ENCODE assay signal across 12 mouse cellular contexts in genomic region chr11:119565684-119566083, GRCm38 (mm10). TPM values are rescaled to one million over a fixed set of nuclear protein-coding genes. Genes with fewer than 3 reads are reported as not detected.
DNase-seq lines count a peak whose midpoint lies in the region; ATAC-seq lines count a peak whose summit lies in the region.
"Had no signal": no experiment of that assay in that cellular context is flagged by ENCODE, and none has a peak within 500 bp of the region (broad histone marks: within the 10 kb centered on the region; RNA-seq: fewer than 3 reads in every experiment).

No protein-coding gene starts in this region.

- peaks cover 17% of the 10 kb centered on the region for H3K27me3 ChIP-seq in heart, embryonic 16.5 days (ENCODE audit: control insufficient read depth, insufficient read depth, low read length)
- peaks cover 35% of the 10 kb centered on the region for H3K27me3 ChIP-seq in midbrain, embryonic 13.5 days

- no peak overlapping the region for H3K4me3 ChIP-seq in heart, embryonic 16.5 days (ENCODE audit: low read length)
- no peak overlapping the region for H3K4me3 ChIP-seq in midbrain, embryonic 13.5 days (replicated peaks)
- H3K4me3 ChIP-seq: limb, embryonic 15.5 days had no signal

- H3K27ac ChIP-seq in heart, embryonic 16.5 days (ENCODE audit: low read length) = no peak overlapping the region
- peak overlapping the region; percentile 64 for H3K27ac ChIP-seq in midbrain, embryonic 13.5 days
- H3K27ac ChIP-seq: limb, embryonic 15.5 days had no signal

- H3K4me2 ChIP-seq in heart, embryonic 16.5 days (ENCODE audit: low read depth, low read length) = peak overlapping the region; percentile 27; the same call in 1 of the 2 replicates
- H3K4me2 ChIP-seq in midbrain, embryonic 13.5 days (replicated peaks) = no peak overlapping the region
- H3K4me2 ChIP-seq: limb, embryonic 15.5 days; lung, embryonic 14.5 days had no signal

- H3K4me1 ChIP-seq in heart, embryonic 16.5 days (ENCODE audit: control insufficient read depth, insufficient read depth, low read length) = no peaks in the 10 kb centered on the region
- peaks cover 36% of the 10 kb centered on the region for H3K4me1 ChIP-seq in midbrain, embryonic 13.5 days (replicated peaks)

- ATAC-seq in heart, embryonic 16.5 days (replicated peaks; ENCODE audit: extremely low read depth, insufficient read depth, low FRiP score) = no peak
- ATAC-seq in midbrain, embryonic 13.5 days = peak; percentile 70

- H3K9ac ChIP-seq in heart, embryonic 16.5 days (ENCODE audit: low read length) = no peak overlapping the region
- H3K9ac ChIP-seq in midbrain, embryonic 13.5 days (replicated peaks) = no peak overlapping the region
- H3K9ac ChIP-seq: limb, embryonic 15.5 days; lung, embryonic 14.5 days had no signal

- no peaks in the 10 kb centered on the region for H3K36me3 ChIP-seq in heart, embryonic 16.5 days (ENCODE audit: control insufficient read depth, insufficient read depth)
- H3K36me3 ChIP-seq in midbrain, embryonic 13.5 days = no peaks in the 10 kb centered on the region
- H3K36me3 ChIP-seq: limb, embryonic 15.5 days had no signal

- H3K9me3 ChIP-seq in heart, embryonic 16.5 days (replicated peaks; ENCODE audit: control insufficient read depth, low read length) = no peaks in the 10 kb centered on the region
- no peaks in the 10 kb centered on the region for H3K9me3 ChIP-seq in midbrain, embryonic 13.5 days
- H3K9me3 ChIP-seq: limb, embryonic 15.5 days had no signal

- 33% methylated on average over 10 of the region's 10 CpGs for WGBS in heart, embryonic 16.5 days
- 30% methylated on average over 10 of the region's 10 CpGs for WGBS in midbrain, embryonic 13.5 days

- intact Hi-C loops in heart, postnatal 25 days (cut with DNase I) = no loop called here

- DNase-seq in heart, postnatal 25 days (ENCODE audit: low spot score) = no peak
- DNase-seq in retina, postnatal 1 day = peak; percentile 39
- DNase-seq in retina, embryonic 14.5 days (ENCODE audit: low spot score) = no peak
- peak; percentile 51 for DNase-seq in R1 (ENCODE audit: low read depth, low spot score)
- no peak for DNase-seq in Muller cell, postnatal 12 days (ENCODE audit: inconsistent ontology term)
- DNase-seq: adrenal gland, postnatal 25 days; heart, postnatal 36 days; lung, embryonic 14.5 days; thymus, adult 2 months had no signal

RNA-seq across cellular contexts. Expression of gene Nptx1, which starts 18.1 kb away (rescaled TPM):
- polyA plus RNA-seq in heart, embryonic 16.5 days (2015; fragmentation: Nextera tagmentation; extraction: Ambion mirVana) = 0.69 and 0.74 TPM in 2 replicates
- total RNA-seq in heart, postnatal 25 days (2021) = under 1 TPM; 0.26 to 0.34 TPM
- polyA plus RNA-seq in midbrain, embryonic 13.5 days (2015; fragmentation: Nextera tagmentation; extraction: Ambion mirVana) = 7.3 and 8.6 TPM in 2 replicates

RNA-seq across cellular contexts. Expression of gene Rptor, which starts 37.0 kb away (rescaled TPM):
- 7.0 and 7.7 TPM in 2 replicates for polyA plus RNA-seq in heart, embryonic 16.5 days (2015; fragmentation: Nextera tagmentation; extraction: Ambion mirVana)
- 10 to 100 TPM; 32.5 to 34.4 TPM for total RNA-seq in heart, postnatal 25 days (2021)
- polyA plus RNA-seq in midbrain, embryonic 13.5 days (2015; fragmentation: Nextera tagmentation; extraction: Ambion mirVana) = 9.7 and 11.7 TPM in 2 replicates

Comparison
In these comparisons a context has a peak if more than half of its experiments do, and no peak if none do; other contexts are left out.
1. DNase-seq: peak in retina, postnatal 1 day (single experiment) and R1 (single experiment); none in heart, postnatal 25 days (single experiment), retina, embryonic 14.5 days (single experiment) and Muller cell, postnatal 12 days (single experiment).